Mouse (Mus musculus): Measurements from ENCODE around the gene Nsf.

DNA sequence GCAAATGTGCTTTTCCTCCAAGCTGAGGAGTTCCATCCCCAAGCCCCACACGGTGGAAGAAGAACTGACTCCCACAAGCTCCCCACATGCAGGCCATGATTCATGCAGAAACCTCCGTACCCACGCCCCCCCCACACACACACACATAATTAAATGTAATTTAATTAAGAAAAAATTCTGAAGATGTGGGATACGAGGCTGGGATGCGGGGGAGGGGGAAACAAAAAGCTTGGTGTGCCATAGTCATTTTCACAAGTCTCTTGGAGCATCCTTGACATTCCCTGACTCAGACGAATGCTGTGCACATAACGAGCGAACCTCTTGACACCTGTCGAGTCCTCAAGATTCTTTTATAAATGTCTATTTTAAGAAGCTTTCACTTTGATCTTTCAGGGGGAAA lies 16.4 kb downstream of the Nsf start:
- no peak for TF ChIP-seq CTCF (IDR thresholded peaks at IDR 0.05; ENCODE audit: borderline replicate concordance, extremely low read depth, insufficient read depth, insufficient read length)
- TF ChIP-seq POLR2A (IDR thresholded peaks at IDR 0.05; ENCODE audit: borderline replicate concordance, extremely low read depth, insufficient read depth, insufficient read length, poor library complexity, severe bottlenecking) = no peak

Data from brain, embryonic 14.5 days (tissue).